Mouse (Mus musculus) kidney, adult 18-20 months (tissue): ENCODE data around the gene Cped1.
"Not testable (repeated sequence)": the region's sequence is repeated elsewhere in the genome, so short reads cannot be mapped to it uniquely, and the experiment has no call there.

Experiments
- DNase-seq: peaks from one replicate; pipeline ENCODE4 v3.0.0; 2021

Gene Cped1

DNA sequence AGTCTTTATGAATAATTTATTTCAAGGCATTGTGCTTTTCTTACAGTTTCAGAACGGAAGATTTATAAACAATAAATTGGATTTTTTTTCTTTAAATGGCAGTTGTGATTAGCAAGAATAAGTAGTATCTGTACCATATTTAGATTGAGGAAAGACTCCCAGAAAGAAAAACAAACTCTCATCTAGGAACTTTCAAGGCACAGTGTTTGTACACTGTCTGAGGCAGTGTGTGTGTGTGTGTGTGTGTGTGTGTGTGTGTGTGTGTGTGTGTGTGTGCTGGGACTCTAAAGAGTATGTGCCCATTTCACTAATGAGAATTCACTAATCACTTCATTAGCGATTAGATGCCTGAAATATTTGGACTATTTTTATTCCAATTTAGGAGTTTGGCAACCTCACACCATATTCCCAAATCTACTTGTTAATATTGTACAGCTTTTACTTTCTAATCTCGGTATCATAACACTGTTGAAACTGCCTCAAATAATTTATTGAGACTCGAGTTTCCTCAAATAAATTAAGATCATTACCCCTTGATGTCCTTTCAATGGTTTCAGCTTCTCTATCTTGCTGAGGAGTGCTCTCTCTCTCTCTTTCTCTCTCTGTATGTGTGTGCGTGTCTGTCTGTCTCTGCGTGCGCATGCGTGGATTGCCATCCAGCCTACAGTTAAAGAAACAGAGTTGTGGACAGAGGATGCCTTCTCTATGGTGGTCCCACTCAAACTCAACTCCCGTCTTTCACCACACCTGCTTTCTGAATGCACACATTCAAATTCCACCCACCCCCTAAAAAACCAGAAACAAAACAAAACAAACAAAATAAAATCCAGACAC, 41.3 kb downstream of the Cped1 start:
- DNase-seq: no peak

DNA sequence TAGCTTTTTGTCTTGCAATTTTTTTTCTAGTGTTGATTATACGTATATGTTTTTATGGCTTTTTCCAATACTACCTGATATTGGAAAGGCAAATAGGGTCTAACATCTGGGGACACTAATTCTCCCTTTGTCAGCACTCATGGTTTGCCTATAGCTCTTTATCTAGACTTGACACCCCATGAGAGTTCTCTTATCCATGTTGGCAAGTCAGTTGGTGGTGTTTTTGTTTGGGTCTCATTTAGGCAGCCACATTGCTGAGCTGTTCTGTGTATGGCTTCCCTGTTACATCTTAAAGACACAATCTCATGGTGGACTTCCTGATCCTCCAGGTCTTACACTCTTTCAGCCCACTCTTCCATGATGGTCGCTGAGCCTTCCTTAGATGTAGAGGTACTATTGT, 42.1 kb downstream of the Cped1 start:
- no peak for DNase-seq

GRCm38 (mm10) chr6:22030381-22030780, 44.7 kb downstream of the Cped1 start:
- no peak for DNase-seq

GRCm38 (mm10) chr6:22033188-22033587, 47.5 kb downstream of the Cped1 start:
- no peak for DNase-seq

GRCm38 (mm10) chr6:22035408-22035807, 49.7 kb downstream of the Cped1 start:
- DNase-seq: no peak

GRCm38 (mm10) chr6:22035895-22036294, 50.2 kb downstream of the Cped1 start:
- DNase-seq: no peak

DNA sequence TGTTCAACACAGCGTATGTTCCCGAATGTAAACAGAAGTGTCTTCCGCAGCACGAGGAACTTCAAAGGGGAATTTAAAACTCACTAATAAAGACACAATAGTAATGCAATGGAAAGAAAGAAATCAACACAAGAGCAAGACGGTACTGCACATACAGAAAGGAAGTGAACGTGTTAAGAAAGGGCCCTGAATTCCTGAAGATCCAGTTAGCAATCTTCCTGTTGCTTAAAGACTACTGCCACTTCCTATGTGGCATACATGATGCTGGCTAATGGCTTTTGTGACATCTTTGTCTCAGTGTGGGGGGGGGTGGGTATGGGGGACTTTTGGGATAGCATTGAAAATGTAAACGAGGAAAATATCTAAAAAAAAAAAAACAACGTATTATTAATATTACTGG, 50.7 kb downstream of the Cped1 start:
- DNase-seq: no peak

GRCm38 (mm10) chr6:22036911-22037310, 51.2 kb downstream of the Cped1 start:
- no peak for DNase-seq

DNA sequence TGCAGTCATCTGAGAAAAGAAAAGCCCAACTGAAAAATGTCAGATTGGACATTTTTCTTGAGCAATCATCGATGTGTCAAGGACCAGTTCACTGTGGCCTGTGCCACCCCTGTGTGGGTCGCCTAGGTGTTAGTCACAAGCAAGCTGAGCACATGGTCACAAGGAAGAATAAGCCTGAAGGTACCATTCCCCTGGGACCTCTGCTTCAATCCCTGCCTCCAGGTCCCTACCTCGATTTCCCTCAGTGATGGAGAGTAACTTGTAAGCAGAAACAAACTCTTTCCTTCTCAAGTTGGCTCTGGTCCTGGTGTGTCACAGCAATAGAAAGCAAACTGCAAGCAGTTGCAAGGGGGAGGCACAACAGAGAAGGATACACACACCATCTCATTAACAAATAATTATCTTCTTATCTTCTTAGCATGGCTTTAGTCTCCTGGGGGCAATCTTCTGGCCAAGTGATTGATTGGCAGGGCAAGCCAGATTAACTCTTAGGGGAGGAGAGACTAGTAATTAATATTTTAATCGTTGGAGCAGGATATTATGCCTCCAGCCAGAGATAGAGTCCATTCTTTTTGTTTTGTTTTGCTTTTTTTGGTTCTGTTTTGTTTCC, 51.8 kb downstream of the Cped1 start:
- DNase-seq: no peak

GRCm38 (mm10) chr6:22039666-22040065, 54.0 kb downstream of the Cped1 start:
- DNase-seq: not testable (repeated sequence)

GRCm38 (mm10) chr6:22044880-22045605, 59.3 kb downstream of the Cped1 start:
- no peak for DNase-seq

GRCm38 (mm10) chr6:22047101-22047500, 61.4 kb downstream of the Cped1 start:
- no peak for DNase-seq

DNA sequence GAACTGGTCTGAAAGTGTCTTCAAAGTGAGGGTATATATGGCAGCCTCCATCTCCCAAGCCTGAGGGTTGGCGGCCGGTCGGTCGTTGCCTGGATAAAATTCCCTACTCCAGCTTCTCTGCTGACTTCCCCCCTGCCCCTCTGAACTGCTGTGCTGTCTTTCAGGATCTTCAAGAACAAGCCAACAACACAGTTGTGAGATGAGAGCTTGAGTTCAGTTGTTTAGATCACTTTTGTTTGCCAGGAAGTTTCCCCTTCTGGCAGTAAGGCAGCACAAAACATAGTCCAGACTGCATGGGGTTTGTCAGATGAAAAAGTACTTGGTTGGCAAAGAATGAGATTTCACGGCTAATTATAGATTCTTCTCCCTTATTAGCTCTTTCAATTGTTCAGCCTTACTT, 63.4 kb downstream of the Cped1 start:
- no peak for DNase-seq

GRCm38 (mm10) chr6:22051526-22051925, 65.8 kb downstream of the Cped1 start:
- no peak for DNase-seq

DNA sequence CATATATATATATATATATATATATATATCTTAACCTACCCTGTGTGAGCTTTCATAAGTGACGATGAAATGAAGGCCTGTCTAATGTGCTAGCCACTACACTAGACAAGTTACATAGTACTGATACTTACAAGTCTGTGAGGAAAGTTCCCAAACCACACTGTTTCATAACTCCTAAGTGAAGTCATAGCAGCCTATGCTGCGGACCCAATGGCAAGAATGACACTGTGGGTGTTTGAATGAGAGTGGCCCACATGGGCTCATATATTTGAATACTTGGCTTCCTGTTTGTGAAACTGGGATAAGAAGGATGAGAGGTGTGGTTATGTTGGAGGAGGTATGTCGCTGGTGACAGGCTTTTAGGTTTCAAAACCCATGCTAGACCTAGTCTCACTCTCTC, 67.3 kb downstream of the Cped1 start:
- no peak for DNase-seq

DNA sequence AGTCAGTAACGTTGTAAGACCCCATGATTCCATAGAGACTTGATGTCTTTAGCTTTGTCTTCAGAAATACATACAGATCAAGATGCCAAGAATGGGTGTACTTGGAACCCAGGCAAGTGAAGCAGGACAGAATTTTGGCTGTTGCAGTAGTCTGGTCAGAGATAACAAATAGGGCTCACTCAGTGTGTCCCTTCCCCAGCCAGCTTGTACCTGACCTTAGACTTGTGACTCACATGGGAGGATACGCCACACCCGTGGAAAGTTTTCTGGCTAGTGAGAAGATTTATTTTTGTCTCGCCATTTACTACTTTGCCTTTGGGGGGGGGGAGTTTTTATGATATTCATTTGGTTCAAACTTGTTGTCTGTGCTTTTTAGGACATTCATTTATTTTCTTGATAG, 78.6 kb downstream of the Cped1 start:
- peak; percentile 21 for DNase-seq

DNA sequence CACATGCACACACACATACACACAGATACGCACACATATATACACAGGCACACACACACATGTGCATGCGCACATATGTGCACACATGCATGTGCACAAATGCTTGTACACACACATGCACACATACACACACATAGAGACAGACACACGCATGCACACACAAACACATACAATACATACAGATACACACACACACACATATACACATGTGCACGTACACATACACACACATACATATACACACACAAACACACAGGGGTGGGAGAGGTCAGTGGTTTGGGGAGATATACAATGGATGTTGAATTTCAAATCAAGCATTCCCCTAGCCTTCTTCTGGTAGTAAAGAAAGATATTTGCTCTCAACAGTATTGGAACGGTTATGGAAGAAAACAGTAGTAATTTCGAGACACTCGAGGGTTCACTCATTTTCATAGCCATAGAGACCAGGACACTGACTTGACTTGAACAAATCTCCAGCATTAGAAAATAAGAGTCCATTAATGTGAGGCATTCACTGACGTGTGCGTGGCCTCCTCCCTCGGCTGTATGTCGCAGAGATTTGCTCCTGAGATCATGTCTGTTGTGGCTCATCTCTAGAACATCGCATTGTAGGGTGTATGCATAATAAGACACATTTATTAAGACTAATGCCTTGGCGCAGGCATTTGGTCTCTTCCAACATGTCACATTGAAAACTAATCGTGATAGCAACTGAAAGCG, 85.0 kb downstream of the Cped1 start:
- DNase-seq: no peak

- DNase-seq: no peak
Observed at GRCm38 (mm10) chr6:22071323-22071840, 85.7 kb downstream of the Cped1 start.

DNA sequence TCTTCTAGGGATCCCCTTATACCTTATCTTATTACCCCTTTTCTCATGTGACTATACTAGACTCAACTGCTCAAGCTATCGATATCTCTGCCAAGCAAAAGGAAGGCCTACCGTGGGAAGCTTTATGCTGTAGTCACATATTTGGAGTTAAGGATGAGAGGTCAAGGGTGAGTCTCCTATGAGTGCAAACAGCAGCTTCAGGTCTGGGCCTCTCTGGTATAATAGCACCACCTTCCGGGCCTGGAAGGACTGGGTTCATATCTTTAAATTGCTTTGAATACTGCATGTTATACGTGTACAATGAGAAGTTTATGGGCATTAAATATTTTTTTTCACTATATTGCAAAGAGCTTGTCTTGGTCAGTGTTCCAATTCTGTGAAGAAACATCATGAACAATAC, 87.0 kb downstream of the Cped1 start:
- DNase-seq: no peak

DNA sequence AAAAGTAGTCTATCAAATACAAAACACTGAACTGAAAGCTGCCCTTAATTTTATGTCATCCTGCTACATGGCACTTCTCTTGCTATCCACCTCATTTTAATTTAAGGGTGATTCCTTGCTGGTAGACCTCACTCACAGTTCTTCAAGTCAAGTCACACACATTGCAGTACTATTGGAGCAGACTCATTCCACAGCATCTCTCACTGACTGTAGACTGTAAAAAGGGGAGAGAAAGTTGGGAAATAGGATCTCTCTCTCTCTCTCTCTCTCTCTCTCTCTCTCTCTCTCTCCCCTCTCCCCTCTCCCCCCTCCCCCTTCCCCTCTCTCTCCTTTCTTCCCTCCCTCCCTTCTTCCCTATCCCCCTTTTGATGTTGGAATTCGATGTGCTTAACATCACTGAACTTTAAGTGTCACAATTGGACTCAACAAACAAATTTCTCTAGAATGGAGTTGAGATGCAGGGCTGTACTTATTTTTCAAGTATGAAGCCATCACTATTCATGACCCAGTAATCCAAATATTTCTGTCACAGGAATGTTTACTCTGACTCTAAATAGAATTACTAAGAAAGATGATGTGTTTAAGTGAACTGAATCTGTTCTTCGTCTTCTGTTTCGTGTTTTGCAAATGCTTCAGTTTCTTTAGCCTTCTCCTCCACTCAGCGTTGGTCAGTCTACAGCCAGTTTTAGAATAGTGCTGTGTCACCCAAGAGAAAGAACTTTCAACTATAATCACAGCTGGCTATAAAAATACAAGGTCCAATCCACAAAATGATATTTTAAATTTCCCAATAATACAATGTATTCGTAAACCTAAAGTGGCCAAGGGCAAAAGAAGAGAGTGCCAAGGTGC, 88.7 kb downstream of the Cped1 start:
- no peak for DNase-seq

GRCm38 (mm10) chr6:22078686-22079264, 93.1 kb downstream of the Cped1 start:
- no peak for DNase-seq

DNA sequence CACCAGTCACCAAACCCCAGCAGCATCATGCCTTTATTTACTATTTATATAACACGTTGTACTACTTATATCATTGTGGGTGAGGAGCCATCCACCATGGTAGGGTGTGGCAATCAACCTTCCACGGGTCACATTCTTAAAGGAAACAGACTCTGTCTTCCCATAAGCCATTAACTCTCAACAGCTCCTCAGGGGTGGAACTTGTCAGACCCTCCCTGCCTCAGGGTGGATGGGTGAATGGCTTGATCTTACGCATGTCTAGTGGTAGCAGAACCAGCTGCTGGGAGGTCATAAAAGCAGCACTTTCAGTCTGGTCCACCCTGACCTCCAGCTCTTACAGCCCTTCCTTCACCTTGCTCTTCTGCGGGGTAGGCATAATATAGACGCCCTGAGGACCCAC, 100.3 kb downstream of the Cped1 start:
- DNase-seq: no peak
